Mouse (Mus musculus) CH12.LX (cell line): ENCODE measurements at regions not wholly inside any gene's neighbourhood (a gene's known extent, or its start where the extent isn't known, plus 50 kb on each side); places are given as distances from the start of the nearest gene placed in this dataset.

Source experiments
- DNase-seq: peaks from one replicate; pipeline ENCODE4 v3.0.0-alpha.2; 2013; ENCODE audit errors: extremely low read depth
- H3K27ac ChIP-seq: 2 replicates; pipeline ENCODE4 v1.5.1; 2012; ENCODE audit warnings: low read depth, mild to moderate bottlenecking, control low read depth, moderate library complexity; ENCODE audit not compliant: insufficient read depth
- H3K27me3 ChIP-seq: replicated peaks from 2 replicates; pipeline ENCODE3; 2012; ENCODE audit warnings: inconsistent platforms
- H3K36me3 ChIP-seq, 2 experiments: replicated peaks in 1 of 2; 2 replicates each; pipeline versions ENCODE3 to v1.6.1; 2012; ENCODE audit warnings: inconsistent platforms in 1 of 2, low read length in 1 of 2, mild to moderate bottlenecking in 1 of 2, mixed read lengths in 1 of 2, moderate library complexity in 1 of 2; ENCODE audit not compliant: control insufficient read depth in 1 of 2, insufficient read depth in 1 of 2
- H3K4me1 ChIP-seq, 2 experiments: 2 replicates each; pipeline ENCODE4 v1.6.1; 2012; ENCODE audit warnings: inconsistent platforms in 1 of 2, moderate library complexity in 1 of 2; ENCODE audit not compliant: insufficient read depth in 2 of 2, control insufficient read depth in 1 of 2
- H3K4me2 ChIP-seq: 2 replicates; pipeline ENCODE4 v1.6.1; 2012; ENCODE audit warnings: low read depth, mild to moderate bottlenecking, control low read depth; ENCODE audit not compliant: poor library complexity, insufficient read depth, severe bottlenecking
- H3K4me3 ChIP-seq, 3 experiments: fragments of 150-350 bp in 1 of 3; sonication (generic) in 1 of 3; replicated peaks in 1 of 3; 2 replicates each; pipeline versions ENCODE3 to v1.5.1; 2011 to 2012; ENCODE audit warnings: low read depth in 2 of 3, low read length in 2 of 3, mild to moderate bottlenecking in 2 of 3, moderate library complexity in 2 of 3, control low read depth in 1 of 3, improper control_type of control experiment in 1 of 3, inconsistent platforms in 1 of 3, mixed read lengths in 1 of 3; ENCODE audit not compliant: poor library complexity in 1 of 3
- H3K79me2 ChIP-seq: replicated peaks from 2 replicates; pipeline ENCODE4 v1.6.1; 2012; ENCODE audit warnings: mild to moderate bottlenecking, moderate library complexity; ENCODE audit not compliant: control insufficient read depth, poor library complexity, insufficient read depth, severe bottlenecking; ENCODE audit errors: extremely low read depth
- H3K9ac ChIP-seq: 2 replicates; pipeline ENCODE4 v1.6.1; 2012; ENCODE audit warnings: low read depth, mild to moderate bottlenecking, control low read depth, moderate library complexity; ENCODE audit not compliant: insufficient read depth
- H3K9me3 ChIP-seq: replicated peaks from 2 replicates; pipeline ENCODE3; 2012; ENCODE audit warnings: low read length, inconsistent platforms, mixed read lengths
- BHLHE40 ChIP-seq: IDR thresholded peaks from 2 replicates; pipeline ENCODE4 v1.6.1; 2011; ENCODE audit warnings: mild to moderate bottlenecking, low read depth, low read length, improper control_type of control experiment
- CHD2 ChIP-seq: IDR thresholded peaks from 2 replicates; pipeline ENCODE4 v1.6.1; 2011; ENCODE audit warnings: low read length, improper control_type of control experiment
- CTCF ChIP-seq, 2 experiments: IDR thresholded peaks in 1 of 2; conservative IDR thresholded peaks in 1 of 2; 2 replicates each; pipeline ENCODE4 v1.5.1; 2011 to 2012; ENCODE audit warnings: low read depth in 2 of 2, low read length in 2 of 2, improper control_type of control experiment in 1 of 2, inconsistent platforms in 1 of 2, mild to moderate bottlenecking in 1 of 2, moderate library complexity in 1 of 2
- EP300 ChIP-seq: IDR thresholded peaks from 2 replicates; pipeline ENCODE4 v1.6.1; 2011; ENCODE audit warnings: low read length, improper control_type of control experiment
- ETS1 ChIP-seq: conservative IDR thresholded peaks from 2 replicates; pipeline ENCODE4 v1.6.1; 2012; ENCODE audit warnings: low read depth, mild to moderate bottlenecking, inconsistent platforms, low read length, improper control_type of control experiment, moderate library complexity
- IRF4 ChIP-seq: IDR thresholded peaks from 2 replicates; pipeline ENCODE4 v1.6.1; 2014; ENCODE audit warnings: low read depth, mild to moderate bottlenecking, inconsistent platforms, low read length, improper control_type of control experiment
- JUND ChIP-seq: conservative IDR thresholded peaks from 2 replicates; pipeline ENCODE4 v1.6.1; 2011; ENCODE audit warnings: low read depth, low read length, improper control_type of control experiment
- KAT2A ChIP-seq: IDR thresholded peaks from 2 replicates; pipeline ENCODE4 v1.6.1; 2012; ENCODE audit warnings: low read length, improper control_type of control experiment, inconsistent platforms; ENCODE audit not compliant: insufficient replicate concordance
- MAX ChIP-seq: IDR thresholded peaks from 2 replicates; pipeline ENCODE4 v1.6.1; 2011; ENCODE audit warnings: low read length, improper control_type of control experiment
- MEF2A ChIP-seq: IDR thresholded peaks from 2 replicates; pipeline ENCODE4 v1.6.1; 2014; ENCODE audit warnings: low read depth, mild to moderate bottlenecking, inconsistent platforms, low read length, improper control_type of control experiment, borderline replicate concordance
- MXI1 ChIP-seq: IDR thresholded peaks from 2 replicates; pipeline ENCODE4 v1.6.1; 2011; ENCODE audit warnings: mild to moderate bottlenecking, low read depth, low read length, improper control_type of control experiment
- MYC ChIP-seq: IDR thresholded peaks from 2 replicates; pipeline ENCODE4 v1.6.1; 2011; ENCODE audit warnings: low read depth, mild to moderate bottlenecking, improper control_type of control experiment, low read length
- POLR2AphosphoS2 ChIP-seq: IDR thresholded peaks from 2 replicates; pipeline ENCODE4 v1.6.1; 2011; ENCODE audit warnings: low read depth, low read length, improper control_type of control experiment
- RAD21 ChIP-seq: IDR thresholded peaks from 2 replicates; pipeline ENCODE4 v1.6.1; 2011; ENCODE audit warnings: low read depth, mild to moderate bottlenecking, low read length, improper control_type of control experiment, moderate library complexity
- SIN3A ChIP-seq: IDR thresholded peaks from 2 replicates; pipeline ENCODE4 v1.6.1; 2012; ENCODE audit warnings: low read length, improper control_type of control experiment, inconsistent platforms
- SMC3 ChIP-seq: IDR thresholded peaks from 2 replicates; pipeline ENCODE4 v1.6.1; 2011; ENCODE audit warnings: low read depth, low read length, improper control_type of control experiment
- TBP ChIP-seq: conservative IDR thresholded peaks from 2 replicates; pipeline ENCODE4 v1.6.1; 2011; ENCODE audit warnings: low read depth, low read length, improper control_type of control experiment
- USF2 ChIP-seq: conservative IDR thresholded peaks from 2 replicates; pipeline ENCODE4 v1.6.1; 2011; ENCODE audit warnings: low read depth, low read length, improper control_type of control experiment
- ZKSCAN1 ChIP-seq: IDR thresholded peaks from 2 replicates; pipeline ENCODE4 v1.6.1; 2012; ENCODE audit warnings: low read depth, inconsistent platforms, low read length, improper control_type of control experiment, borderline replicate concordance
- ZMIZ1 ChIP-seq: IDR thresholded peaks from 2 replicates; pipeline ENCODE4 v1.6.1; 2012; ENCODE audit warnings: low read depth, mild to moderate bottlenecking, inconsistent platforms, low read length, improper control_type of control experiment
- dilution Hi-C: fragments of 300-500 bp; cut with MboI; formaldehyde crosslinking; loops from 2 replicates; pipeline ENCODE4 v1.14.3; 2020; ENCODE audit warnings: low sequenced_read_pairs; ENCODE audit not compliant: extremely low pct_unique_long_range_greater_than_20kb, extremely low pct_ligation_motif_present
- in situ Hi-C: fragments of 300-500 bp; cut with MboI; formaldehyde crosslinking; loops from 3 replicates; pipeline ENCODE4 v1.14.3; 2019; ENCODE audit warnings: low sequenced_read_pairs, low pct_ligation_motif_present, low pct_unique_long_range_greater_than_20kb, mixed read lengths

DNA sequence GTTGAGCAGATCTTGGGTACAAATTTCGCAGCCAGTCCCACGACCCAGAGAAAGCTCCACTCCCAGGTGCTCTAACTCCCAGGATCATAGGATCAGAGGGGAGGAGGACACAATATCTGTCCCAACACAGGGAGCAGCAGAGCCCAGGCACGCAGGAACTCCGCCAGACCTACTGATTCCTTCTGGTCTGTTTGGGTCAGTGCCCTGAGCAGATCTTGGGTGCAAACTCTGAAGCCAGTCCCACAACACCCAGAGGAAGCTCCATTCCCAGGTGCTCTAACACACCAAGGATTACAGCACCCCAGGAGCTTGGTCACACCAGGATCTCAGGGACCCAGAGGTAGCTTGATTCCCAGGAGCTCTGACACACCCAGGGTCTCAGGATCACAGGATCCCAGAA, 110.2 kb upstream of the Ankrd55 start:
- H3K4me3 ChIP-seq, result no peak overlapping the region
- in situ Hi-C loops, result no loop called here
- H3K4me1 ChIP-seq, result no peaks in the 10 kb centered on the region
- dilution Hi-C loops, result no loop called here
- no peaks in the 10 kb centered on the region for H3K36me3 ChIP-seq
- no peaks in the 10 kb centered on the region for H3K27me3 ChIP-seq
- H3K79me2 ChIP-seq, result no peaks in the 10 kb centered on the region
- DNase-seq, result no peak
- H3K27ac ChIP-seq, result no peak overlapping the region
- H3K4me2 ChIP-seq, result no peak overlapping the region
- TF ChIP-seq SMC3, result no peak
- TF ChIP-seq CTCF (conservative IDR thresholded peaks at IDR 0.05 in 1 of 2, IDR thresholded peaks at IDR 0.05 in 1 of 2; ENCODE audit: low read depth in 2 of 2, low read length in 2 of 2), result no peak
- TF ChIP-seq SIN3A, result no peak
- no peak for TF ChIP-seq USF2
- no peak for TF ChIP-seq IRF4
- no peak for TF ChIP-seq ZKSCAN1
- TF ChIP-seq KAT2A, result no peak
- no peak for TF ChIP-seq MAX
- TF ChIP-seq MXI1, result no peak
- no peak for TF ChIP-seq BHLHE40
- no peak for TF ChIP-seq TBP
- TF ChIP-seq MYC, result no peak
- no peak for TF ChIP-seq ETS1
- no peak for TF ChIP-seq MEF2A
- TF ChIP-seq EP300, result no peak
- TF ChIP-seq JUND, result no peak
- no peak for TF ChIP-seq CHD2
- no peak for TF ChIP-seq ZMIZ1
- H3K9me3 ChIP-seq, result no peaks in the 10 kb centered on the region
- no peak overlapping the region for H3K9ac ChIP-seq

DNA sequence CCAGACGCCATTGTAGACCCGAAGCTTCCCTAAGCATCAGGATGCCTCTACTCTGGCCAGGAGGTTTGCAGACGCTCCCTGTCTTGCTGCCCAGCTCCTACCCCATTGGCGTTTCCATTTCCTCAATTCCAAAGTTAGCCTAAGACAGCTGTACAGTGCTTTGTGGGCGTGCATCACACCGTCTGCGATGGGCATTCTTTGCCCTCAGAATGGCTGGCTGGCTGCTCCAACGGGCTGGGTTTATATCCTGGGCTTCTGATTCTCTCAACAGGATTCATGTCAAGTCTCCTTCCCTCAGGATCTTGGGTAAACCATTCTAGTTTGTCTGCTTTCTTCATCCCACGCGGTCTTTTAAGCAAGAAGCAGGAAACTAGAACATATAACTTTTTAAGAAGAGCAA, 104.3 kb upstream of the Ankrd55 start:
- dilution Hi-C loops, result no loop called here
- Histone ChIP-seq H3K9me3 (no peaks in the 10 kb centered on the region), H3K4me3 (no peak overlapping the region), H3K27me3 (no peaks in the 10 kb centered on the region), H3K9ac (no peak overlapping the region), H3K4me1 (peaks cover 0 to 5% of the 10 kb centered on the region in 2 experiments; a peak in 1 of 4 replicates), H3K79me2 (no peaks in the 10 kb centered on the region), H3K27ac (no peak overlapping the region), H3K4me2 (no peak overlapping the region), H3K36me3 (no peaks in the 10 kb centered on the region)
- no peak for DNase-seq
- no peak for TF ChIP-seq POLR2AphosphoS2
- no peak for TF ChIP-seq CTCF (conservative IDR thresholded peaks at IDR 0.05 in 1 of 2, IDR thresholded peaks at IDR 0.05 in 1 of 2; ENCODE audit: low read depth in 2 of 2, low read length in 2 of 2)
- no peak for TF ChIP-seq RAD21
- in situ Hi-C loops, result no loop called here
